Mouse (Mus musculus): ENCODE measurements around the gene Eed. TPM values are rescaled to one million over a fixed set of nuclear protein-coding genes. Genes with fewer than 3 reads are reported as not detected.

Gene Eed
- polyA plus RNA-seq, 1 experiment, result 327 TPM

GRCm38 (mm10) chr7:90020331-90020730, 39.5 kb upstream of the Eed start:
- no peaks in the 10 kb centered on the region for H3K9me3 ChIP-seq (replicated peaks; ENCODE audit: control insufficient read depth, insufficient read depth, low read length, poor library complexity, severe bottlenecking)
- peaks cover 9% of the 10 kb centered on the region for H3K4me1 ChIP-seq (ENCODE audit: control insufficient read depth, insufficient read depth, low read length)
- no peaks in the 10 kb centered on the region for H3K36me3 ChIP-seq (ENCODE audit: control insufficient read depth, insufficient read depth, low read length, poor library complexity, severe bottlenecking)
- no peak for TF ChIP-seq EP300 (IDR thresholded peaks at IDR 0.05; ENCODE audit: insufficient read depth, low read depth, low read length)
- no peak for TF ChIP-seq CTCF (IDR thresholded peaks at IDR 0.05; ENCODE audit: low read depth, low read length)
- TF ChIP-seq POLR2A (IDR thresholded peaks at IDR 0.05; ENCODE audit: insufficient read depth, low read length), result no peak
- no peaks in the 10 kb centered on the region for H3K27me3 ChIP-seq (ENCODE audit: control insufficient read depth, insufficient read depth, low read length, poor library complexity, severe bottlenecking)
- peak overlapping the region; percentile 44; the same call in 1 of the 2 replicates for H3K27ac ChIP-seq (ENCODE audit: insufficient read depth, low read length)
- H3K4me3 ChIP-seq (ENCODE audit: low read depth, low read length), result no peak overlapping the region
- no peak overlapping the region for H3K9ac ChIP-seq (ENCODE audit: low read depth, poor library complexity, severe bottlenecking)

GRCm38 (mm10) chr7:90019570-90019969, 38.8 kb upstream of the Eed start:
- Histone ChIP-seq H3K4me3 (ENCODE audit: low read depth, low read length) (no peak overlapping the region), H3K36me3 (ENCODE audit: control insufficient read depth, insufficient read depth, low read length, poor library complexity, severe bottlenecking) (no peaks in the 10 kb centered on the region), H3K27ac (ENCODE audit: insufficient read depth, low read length) (0 out of 2 replicates have a peak overlapping the region, but pooled peaks have one; percentile 17), H3K27me3 (ENCODE audit: control insufficient read depth, insufficient read depth, low read length, poor library complexity, severe bottlenecking) (no peaks in the 10 kb centered on the region), H3K4me1 (ENCODE audit: control insufficient read depth, insufficient read depth, low read length) (peaks cover 6% of the 10 kb centered on the region), H3K9me3 (replicated peaks; ENCODE audit: control insufficient read depth, insufficient read depth, low read length, poor library complexity, severe bottlenecking) (no peaks in the 10 kb centered on the region), H3K9ac (ENCODE audit: low read depth, poor library complexity, severe bottlenecking) (no peak overlapping the region)
- TF ChIP-seq EP300 (IDR thresholded peaks at IDR 0.05; ENCODE audit: insufficient read depth, low read depth, low read length) (no peak), CTCF (IDR thresholded peaks at IDR 0.05; ENCODE audit: low read depth, low read length) (no peak), POLR2A (IDR thresholded peaks at IDR 0.05; ENCODE audit: insufficient read depth, low read length) (no peak)

GRCm38 (mm10) chr7:90016930-90017588, 36.3 kb upstream of the Eed start:
- TF ChIP-seq CTCF (IDR thresholded peaks at IDR 0.05; ENCODE audit: low read depth, low read length) (no peak), EP300 (IDR thresholded peaks at IDR 0.05; ENCODE audit: insufficient read depth, low read depth, low read length) (no peak), POLR2A (IDR thresholded peaks at IDR 0.05; ENCODE audit: insufficient read depth, low read length) (no peak)
- Histone ChIP-seq H3K9me3 (replicated peaks; ENCODE audit: control insufficient read depth, insufficient read depth, low read length, poor library complexity, severe bottlenecking) (no peaks in the 10 kb centered on the region), H3K27me3 (ENCODE audit: control insufficient read depth, insufficient read depth, low read length, poor library complexity, severe bottlenecking) (no peaks in the 10 kb centered on the region), H3K4me3 (ENCODE audit: low read depth, low read length) (no peak overlapping the region), H3K4me1 (ENCODE audit: control insufficient read depth, insufficient read depth, low read length) (no peaks in the 10 kb centered on the region), H3K9ac (ENCODE audit: low read depth, poor library complexity, severe bottlenecking) (no peak overlapping the region), H3K36me3 (ENCODE audit: control insufficient read depth, insufficient read depth, low read length, poor library complexity, severe bottlenecking) (no peaks in the 10 kb centered on the region), H3K27ac (ENCODE audit: insufficient read depth, low read length) (peak overlapping the region; percentile 49; the same call in 1 of the 2 replicates)

GRCm38 (mm10) chr7:90016459-90016858, 35.7 kb upstream of the Eed start:
- Histone ChIP-seq H3K4me3 (ENCODE audit: low read depth, low read length) (no peak overlapping the region), H3K9me3 (replicated peaks; ENCODE audit: control insufficient read depth, insufficient read depth, low read length, poor library complexity, severe bottlenecking) (no peaks in the 10 kb centered on the region), H3K9ac (ENCODE audit: low read depth, poor library complexity, severe bottlenecking) (no peak overlapping the region), H3K4me1 (ENCODE audit: control insufficient read depth, insufficient read depth, low read length) (no peaks in the 10 kb centered on the region), H3K27ac (ENCODE audit: insufficient read depth, low read length) (peak overlapping the region; percentile 49; the same call in 1 of the 2 replicates), H3K27me3 (ENCODE audit: control insufficient read depth, insufficient read depth, low read length, poor library complexity, severe bottlenecking) (no peaks in the 10 kb centered on the region), H3K36me3 (ENCODE audit: control insufficient read depth, insufficient read depth, low read length, poor library complexity, severe bottlenecking) (no peaks in the 10 kb centered on the region)
- TF ChIP-seq CTCF (IDR thresholded peaks at IDR 0.05; ENCODE audit: low read depth, low read length), result no peak
- TF ChIP-seq EP300 (IDR thresholded peaks at IDR 0.05; ENCODE audit: insufficient read depth, low read depth, low read length), result no peak
- no peak for TF ChIP-seq POLR2A (IDR thresholded peaks at IDR 0.05; ENCODE audit: insufficient read depth, low read length)

GRCm38 (mm10) chr7:90006667-90007653, 26.2 kb upstream of the Eed start:
- Histone ChIP-seq H3K36me3 (ENCODE audit: control insufficient read depth, insufficient read depth, low read length, poor library complexity, severe bottlenecking) (no peaks in the 10 kb centered on the region), H3K27ac (ENCODE audit: insufficient read depth, low read length) (peak overlapping the region; percentile 70), H3K27me3 (ENCODE audit: control insufficient read depth, insufficient read depth, low read length, poor library complexity, severe bottlenecking) (no peaks in the 10 kb centered on the region), H3K9ac (ENCODE audit: low read depth, poor library complexity, severe bottlenecking) (no peak overlapping the region), H3K9me3 (replicated peaks; ENCODE audit: control insufficient read depth, insufficient read depth, low read length, poor library complexity, severe bottlenecking) (no peaks in the 10 kb centered on the region), H3K4me3 (ENCODE audit: low read depth, low read length) (no peak overlapping the region), H3K4me1 (ENCODE audit: control insufficient read depth, insufficient read depth, low read length) (no peaks in the 10 kb centered on the region)
- TF ChIP-seq CTCF (IDR thresholded peaks at IDR 0.05; ENCODE audit: low read depth, low read length) (no peak), EP300 (IDR thresholded peaks at IDR 0.05; ENCODE audit: insufficient read depth, low read depth, low read length) (no peak), POLR2A (IDR thresholded peaks at IDR 0.05; ENCODE audit: insufficient read depth, low read length) (no peak)
